Mouse (Mus musculus) embryo, embryonic 10 days (tissue): ENCODE results near the gene Bpifb3.

Experiments used
- DNase-seq: peaks from one replicate; pipeline ENCODE4 v3.0.0-alpha.2; 2015; ENCODE audit warnings: low spot score

Gene Bpifb3

GRCm38 (mm10) chr2:153917930-153918329, at the start of gene Bpifb3:
TSS of gene Bpifb3 (plus strand) at chr2:153918230.
- no peak for DNase-seq

- DNase-seq, result no peak
Observed at GRCm38 (mm10) chr2:153870984-153871383, 47.0 kb upstream of the Bpifb3 start, which contains the start of gene Sun5. TSS of gene Sun5 (minus strand) at chr2:153871084.

DNA sequence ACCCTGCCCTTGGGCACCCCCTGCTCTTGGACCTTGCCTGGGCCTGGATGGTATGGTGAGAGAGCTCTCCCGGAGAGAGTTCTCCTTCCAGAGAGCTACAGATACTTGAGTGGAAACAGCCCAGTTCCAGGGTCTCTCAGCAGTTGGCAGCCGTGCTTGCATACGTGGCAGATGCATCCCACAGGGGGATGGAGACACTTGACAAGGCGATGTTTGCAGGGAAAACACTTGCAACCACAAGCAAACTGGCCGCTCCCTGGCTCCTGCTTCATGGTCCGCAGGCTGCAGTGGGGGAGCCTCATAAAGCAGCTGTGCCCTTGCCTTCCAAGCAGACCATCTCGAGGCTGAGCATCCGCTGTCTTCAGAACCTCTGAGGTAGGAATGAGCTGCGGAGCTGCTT, 43.3 kb upstream of the Bpifb3 start, which contains the start of gene Bpifb2:
Bpifb2 (plus strand) TSS at position 301 of the 400 bp plus-strand sequence.
- no peak for DNase-seq

GRCm38 (mm10) chr2:153899111-153899510, 18.9 kb upstream of the Bpifb3 start:
- DNase-seq, result no peak

- DNase-seq, result no peak
Observed at GRCm38 (mm10) chr2:153900088-153900487, 17.9 kb upstream of the Bpifb3 start, which contains the start of gene Bpifb6. TSS of gene Bpifb6 (plus strand) at chr2:153900388.

- DNase-seq, result no peak
Observed at GRCm38 (mm10) chr2:153902726-153903125, 15.3 kb upstream of the Bpifb3 start.

- no peak for DNase-seq
Observed at GRCm38 (mm10) chr2:153906626-153907025, 11.4 kb upstream of the Bpifb3 start.

GRCm38 (mm10) chr2:153914151-153914550, 3.9 kb upstream of the Bpifb3 start:
- no peak for DNase-seq

DNA sequence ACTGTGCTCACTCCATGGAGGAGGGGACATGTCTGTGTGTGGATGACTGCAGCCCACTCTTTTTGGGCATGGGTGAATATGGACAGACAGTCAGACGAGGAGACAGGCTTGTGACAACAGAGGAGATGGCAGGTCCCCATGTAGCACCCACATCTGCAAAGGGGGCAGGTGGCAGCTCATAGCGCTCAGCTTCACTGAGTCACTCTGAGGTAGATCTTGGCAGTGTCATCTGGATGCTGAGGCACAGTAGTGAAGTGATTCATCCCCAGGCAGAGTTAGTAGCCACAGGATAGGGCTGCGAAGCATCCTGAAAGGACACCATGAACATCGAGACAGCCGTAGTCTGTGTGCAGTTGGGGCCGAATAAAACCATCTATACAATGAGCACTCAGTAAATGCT, 3.2 kb downstream of the Bpifb3 start:
- no peak for DNase-seq

- peak; percentile 76 for DNase-seq
Observed at GRCm38 (mm10) chr2:153929871-153930413, 11.9 kb downstream of the Bpifb3 start.

DNA sequence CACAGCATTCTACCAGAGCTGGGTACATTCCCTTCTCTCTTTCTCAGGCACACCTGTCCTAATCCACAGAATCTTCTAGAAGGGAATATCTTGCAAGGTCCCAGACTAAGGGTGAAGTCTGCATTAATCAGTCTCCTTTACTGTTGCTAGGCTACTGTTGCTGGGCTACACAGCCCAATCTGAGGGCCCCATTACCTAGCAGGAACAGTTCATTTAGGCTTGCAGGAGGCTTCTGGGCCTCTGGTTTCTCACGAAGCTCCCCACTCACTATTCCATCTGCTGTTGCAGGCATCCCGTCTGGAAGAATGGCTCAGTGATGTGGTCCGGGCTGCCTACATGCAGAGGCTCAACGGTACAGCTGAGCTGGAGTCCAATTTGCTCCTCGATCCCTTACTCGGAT, 13.1 kb downstream of the Bpifb3 start:
- DNase-seq, result no peak

DNA sequence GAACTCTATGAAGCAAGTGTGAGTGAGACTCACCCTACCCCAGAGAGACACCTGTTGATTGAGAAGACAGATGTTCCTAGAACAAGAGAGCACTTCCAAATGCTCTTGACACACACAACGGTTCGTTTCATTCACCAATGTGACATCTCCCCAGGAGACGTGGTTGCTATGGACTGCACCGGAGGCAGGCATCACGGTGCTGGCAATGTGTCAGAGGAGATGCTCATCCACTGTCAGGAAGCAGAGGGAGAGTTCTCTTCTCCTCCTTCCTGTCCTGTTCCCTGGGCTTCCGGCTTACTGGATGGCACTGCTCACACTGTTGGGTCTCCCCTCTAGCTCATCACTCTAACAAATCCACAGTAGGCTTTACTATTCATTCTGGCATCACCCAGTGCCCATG, 15.3 kb downstream of the Bpifb3 start:
- DNase-seq, result no peak

DNA sequence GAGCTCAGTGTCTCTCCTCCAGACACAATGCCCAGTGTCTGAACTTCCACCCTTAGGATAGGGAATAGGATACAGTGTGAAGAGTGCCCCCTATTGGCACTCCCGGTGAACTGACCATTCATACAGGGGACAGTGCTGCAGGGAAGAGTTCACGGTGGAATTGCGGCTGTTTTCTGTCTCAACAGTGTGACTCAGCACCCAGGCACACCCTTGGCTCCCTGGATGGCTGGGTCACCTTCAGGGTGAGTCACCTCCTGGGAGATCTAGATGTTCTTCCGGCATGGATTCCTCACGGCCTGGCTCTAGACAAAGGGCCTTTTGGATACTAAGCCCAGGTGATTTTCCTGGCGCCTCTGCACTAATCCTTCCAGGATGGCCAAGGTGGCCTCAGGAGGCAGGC, 17.3 kb downstream of the Bpifb3 start:
- no peak for DNase-seq

DNA sequence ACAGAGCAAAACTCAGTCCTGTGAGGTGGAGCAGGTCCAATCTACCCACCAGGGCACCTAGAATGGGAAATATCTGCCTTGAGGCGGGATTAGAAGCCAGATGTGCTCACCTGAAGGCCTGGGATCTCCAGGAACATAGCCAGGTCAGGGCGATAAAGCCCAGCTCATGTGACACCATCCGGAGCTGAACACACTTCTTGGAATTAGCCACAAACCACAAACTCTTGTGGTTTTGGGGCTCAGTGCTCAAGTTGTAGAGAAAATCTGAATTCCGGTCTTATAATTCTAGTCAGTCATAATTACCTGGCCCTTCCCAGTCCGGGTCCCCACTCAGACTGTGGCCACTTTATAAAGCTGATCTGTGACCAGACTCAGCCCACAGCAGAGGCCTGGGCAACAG, 19.8 kb downstream of the Bpifb3 start, which contains the start of gene Bpifb4:
Bpifb4 (plus strand) TSS at position 370 of the 400 bp plus-strand sequence.
- no peak for DNase-seq

DNA sequence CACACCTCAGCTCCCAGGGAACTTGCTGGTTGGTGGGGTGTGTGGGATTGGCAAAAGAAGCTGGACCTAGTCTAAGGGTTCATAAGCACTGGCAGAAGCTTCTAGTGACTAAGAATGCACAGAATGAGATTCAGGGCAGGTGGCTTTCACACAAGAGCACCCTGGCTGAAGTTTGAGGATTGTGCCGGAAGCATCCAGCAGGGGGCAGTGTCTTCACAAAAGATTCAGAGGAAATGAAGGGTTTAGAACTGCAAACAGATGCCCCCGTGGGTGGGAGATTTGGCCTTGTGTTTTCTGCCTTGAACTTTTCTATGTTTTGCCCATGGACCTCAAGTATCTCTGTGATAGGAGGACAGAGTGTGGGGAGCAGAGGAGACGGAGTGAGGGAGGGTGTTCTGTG, 25.5 kb downstream of the Bpifb3 start:
- DNase-seq, result peak; percentile 63

DNA sequence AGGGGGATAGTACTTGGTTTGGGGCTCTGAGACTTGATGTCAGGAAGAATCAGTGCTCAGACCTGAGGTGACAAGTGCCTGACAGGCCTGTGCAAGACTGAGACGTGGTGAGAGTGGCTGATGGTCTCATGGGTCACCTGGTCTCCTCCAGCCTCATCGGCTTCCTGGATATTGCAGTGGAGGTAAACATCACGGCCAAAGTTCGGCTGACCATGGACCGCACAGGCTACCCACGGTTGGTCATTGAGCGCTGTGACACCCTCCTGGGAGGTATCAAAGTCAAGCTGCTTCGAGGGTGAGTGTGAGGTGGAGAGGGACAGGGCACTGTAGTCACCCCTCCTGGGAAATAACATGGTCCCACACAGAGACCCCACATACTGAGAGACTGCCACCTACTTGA, 26.5 kb downstream of the Bpifb3 start:
- DNase-seq, result no peak

- DNase-seq, result peak; percentile 81
Observed at GRCm38 (mm10) chr2:153952897-153953296, 34.9 kb downstream of the Bpifb3 start.

- DNase-seq, result peak; percentile 85
Observed at GRCm38 (mm10) chr2:153953836-153954235, 35.8 kb downstream of the Bpifb3 start.

GRCm38 (mm10) chr2:153962821-153963331, 44.8 kb downstream of the Bpifb3 start:
- DNase-seq, result no peak

DNA sequence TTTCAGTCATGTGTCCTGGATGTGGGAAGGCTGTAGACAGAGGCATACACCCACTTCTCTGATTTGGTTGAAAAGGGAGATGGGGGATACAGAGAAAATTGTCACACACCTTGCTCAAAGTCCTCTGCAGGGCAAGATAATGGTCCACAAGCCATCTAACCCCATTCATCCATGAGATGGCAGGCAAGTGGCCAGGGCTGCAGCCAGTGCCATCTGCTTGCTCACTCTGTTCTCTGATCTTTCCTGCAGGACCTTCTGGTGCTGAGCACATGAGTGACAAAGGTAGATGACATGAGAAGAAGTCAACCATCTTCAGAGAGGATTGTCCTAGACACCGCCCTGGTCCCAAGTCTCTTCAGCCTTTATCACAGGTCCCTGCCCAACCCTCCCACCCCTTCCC, 45.3 kb downstream of the Bpifb3 start:
- DNase-seq, result no peak

DNA sequence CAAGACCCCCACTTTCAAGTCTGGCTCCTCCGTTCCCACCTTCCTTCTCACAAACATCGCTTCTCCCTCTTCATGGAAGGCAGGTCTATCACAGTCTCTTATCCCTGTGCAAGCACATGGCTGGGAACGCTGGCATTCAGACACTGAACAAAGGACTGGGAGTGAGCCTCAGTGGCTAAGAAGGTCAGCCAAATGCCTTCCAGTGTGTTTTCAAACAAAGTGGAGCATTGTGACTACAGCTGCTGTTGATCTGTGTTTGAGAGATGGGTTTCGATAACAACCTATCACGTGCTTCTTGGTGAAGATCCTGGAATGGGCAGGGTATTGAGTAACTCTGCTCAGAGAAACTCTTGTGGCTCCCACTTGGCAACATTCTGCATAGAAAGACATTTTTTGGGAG, 52.2 kb downstream of the Bpifb3 start:
- peak; percentile 7 for DNase-seq

- no peak for DNase-seq
Observed at GRCm38 (mm10) chr2:153974582-153974981, 56.6 kb downstream of the Bpifb3 start, which contains the start of gene Bpifa6. TSS of gene Bpifa6 (plus strand) at chr2:153974945.
